Mouse (Mus musculus) hindbrain, embryonic 12.5 days (tissue): ENCODE data around the gene Pik3c2a. TPM values are rescaled to one million over a fixed set of nuclear protein-coding genes. Genes with fewer than 3 reads are reported as not detected.
A peak's percentile ranks its signal among the peaks of the same experiment; 100 is the strongest.

Experiments
- ATAC-seq: fragments of 200-750 bp; cut with Nextera tagmentation; 2 replicates; pipeline ENCODE4 v1.8.0; 2017; ENCODE audit warnings: moderate TSS enrichment; ENCODE audit not compliant: low FRiP score
- H3K27ac ChIP-seq: fragments of 300-500 bp; sonication (generic); 2 replicates; pipeline ENCODE4 v1.5.1; 2016; ENCODE audit warnings: mild to moderate bottlenecking
- H3K27me3 ChIP-seq: fragments of 300-500 bp; sonication (generic); 2 replicates; pipeline ENCODE4 v1.6.1; 2016; ENCODE audit warnings: mild to moderate bottlenecking
- H3K36me3 ChIP-seq: fragments of 300-500 bp; sonication (generic); 2 replicates; pipeline ENCODE4 v1.6.1; 2016; ENCODE audit warnings: mild to moderate bottlenecking
- H3K4me1 ChIP-seq: fragments of 300-500 bp; sonication (generic); 2 replicates; pipeline ENCODE4 v1.6.1; 2016
- H3K4me2 ChIP-seq: fragments of 300-500 bp; sonication (generic); replicated peaks from 2 replicates; pipeline ENCODE4 v1.6.1; 2016; ENCODE audit warnings: mild to moderate bottlenecking
- H3K4me3 ChIP-seq: fragments of 300-500 bp; sonication (generic); 2 replicates; pipeline ENCODE4 v1.5.1; 2016; ENCODE audit warnings: mild to moderate bottlenecking
- H3K9ac ChIP-seq: fragments of 300-500 bp; sonication (generic); 2 replicates; pipeline ENCODE4 v1.6.1; 2016; ENCODE audit warnings: mild to moderate bottlenecking, moderate library complexity
- H3K9me3 ChIP-seq: fragments of 300-500 bp; sonication (generic); replicated peaks from 2 replicates; pipeline ENCODE4 v1.6.1; 2016; ENCODE audit warnings: mild to moderate bottlenecking
- WGBS: fragments of 180-500 bp; shearing (Covaris S2); methylation state at CpG from one replicate; pipeline ENCODE4 v1.1.7; 2016; 5-methylcytosine and 5-hydroxymethylcytosine counted together
- polyA plus RNA-seq: library from polyadenylated mRNA; unstranded; fragments of >200 nt; fragmentation: Nextera tagmentation; extraction: Ambion mirVana; gene quantifications from 2 replicates; pipeline ENCODE4 v1.2.1, GENCODE M21; 2016

The Pik3c2a gene
- polyA plus RNA-seq, 1 experiment from 2014 or later: 27.9 TPM

DNA sequence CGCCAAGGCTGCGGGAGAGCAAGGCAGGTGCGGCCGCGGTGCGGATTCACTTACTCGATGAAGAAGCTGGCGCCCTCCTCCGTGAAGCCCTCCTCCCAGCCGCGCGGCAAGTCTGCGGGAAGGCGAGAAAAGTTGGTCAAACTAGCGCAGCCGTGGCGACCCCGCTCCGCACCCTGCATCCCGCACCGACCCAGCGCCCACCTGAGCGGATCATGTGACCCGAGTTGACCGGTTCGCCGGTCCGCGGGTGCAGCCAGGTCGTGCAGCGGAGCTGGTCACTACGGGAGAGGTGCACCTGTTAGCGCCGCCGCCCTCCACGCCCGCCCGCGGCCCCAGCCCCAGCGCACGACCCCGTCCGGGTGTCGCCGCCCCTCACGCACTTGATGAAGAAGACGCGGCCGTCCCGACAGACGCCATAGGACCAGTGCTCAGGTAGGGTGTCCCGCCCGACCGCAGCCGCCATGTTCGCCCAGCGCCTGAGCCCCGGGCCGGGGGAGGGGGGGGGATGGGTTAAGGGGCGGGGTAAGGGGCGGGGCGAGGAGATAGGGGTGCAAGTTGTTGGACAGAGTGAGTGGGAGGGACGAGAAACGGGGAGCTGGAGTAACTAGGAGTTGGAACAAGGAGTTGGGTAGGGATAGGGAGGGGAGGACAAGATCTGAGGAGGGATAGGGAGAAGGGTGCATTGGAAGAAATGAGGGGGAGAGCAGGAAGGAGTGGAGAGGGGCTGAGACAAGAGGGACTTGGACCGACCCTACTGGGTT, 135.2 kb downstream of the Pik3c2a start, which contains the start of gene Plekha7:
Plekha7 (minus strand) TSS at position 506 of the 761 bp plus-strand sequence.
- Histone ChIP-seq H3K4me2 (peak within 1 kb of the TSS; percentile 100), H3K36me3 (no peaks in the 10 kb centered on the region), H3K9ac (peak within 1 kb of the TSS; percentile 71), H3K27ac (peak within 1 kb of the TSS; percentile 60), H3K4me3 (peak within 1 kb of the TSS; percentile 78), H3K9me3 (no peaks in the 10 kb centered on the region), H3K27me3 (peaks cover 26% of the 10 kb centered on the region), H3K4me1 (peaks cover 24% of the 10 kb centered on the region)
- WGBS: under 1% methylated on average over 64 of the region's 65 CpGs
- peak; percentile 73 for ATAC-seq

DNA sequence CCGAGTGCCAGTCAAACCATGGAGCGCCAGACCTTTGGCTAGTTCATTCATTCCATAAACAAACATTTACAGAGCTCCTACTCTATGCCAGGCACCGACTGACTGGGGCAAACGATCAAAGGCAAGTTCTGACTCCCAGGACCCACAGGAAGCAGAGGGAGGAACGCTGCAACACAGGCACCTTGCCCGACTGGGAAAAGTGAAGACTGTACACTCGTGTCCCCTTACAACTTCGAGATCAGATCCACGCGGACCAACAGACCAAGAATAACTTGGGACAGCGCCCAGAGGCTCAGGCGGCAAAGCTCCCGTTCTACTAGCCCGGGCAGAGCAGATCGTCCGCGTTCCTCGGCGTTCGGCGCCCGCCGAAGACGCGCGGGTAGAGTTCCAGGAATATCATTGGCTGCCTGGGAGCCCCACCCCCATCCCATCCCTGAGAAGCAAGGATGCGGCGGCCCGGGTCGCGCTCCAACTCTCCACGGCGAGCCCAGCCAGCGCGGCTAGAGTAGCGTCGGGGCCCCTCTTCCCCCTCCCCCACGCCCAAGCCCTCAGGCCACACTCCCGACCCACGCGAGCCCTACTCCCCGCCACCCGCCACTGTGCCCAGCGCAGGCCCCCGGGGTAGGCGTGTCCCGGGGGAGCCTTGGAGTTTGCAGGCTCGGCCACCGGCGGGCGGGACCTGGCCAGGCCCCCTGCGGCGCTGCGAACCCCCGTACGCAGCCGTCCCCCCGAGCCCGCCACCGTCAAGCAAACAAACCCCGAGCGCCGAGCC, 136.0 kb downstream of the Pik3c2a start:
- Histone ChIP-seq H3K27ac (0 out of 2 replicates have a peak overlapping the region, but pooled peaks have one; percentile 40), H3K4me1 (peaks cover 24% of the 10 kb centered on the region), H3K9me3 (no peaks in the 10 kb centered on the region), H3K4me2 (peak overlapping the region; percentile 100), H3K36me3 (no peaks in the 10 kb centered on the region), H3K9ac (peak overlapping the region; percentile 71), H3K27me3 (peaks cover 26% of the 10 kb centered on the region), H3K4me3 (peak overlapping the region; percentile 78)
- peak; percentile 87 for ATAC-seq
- under 1% methylated on average over 63 of the region's 63 CpGs for WGBS

DNA sequence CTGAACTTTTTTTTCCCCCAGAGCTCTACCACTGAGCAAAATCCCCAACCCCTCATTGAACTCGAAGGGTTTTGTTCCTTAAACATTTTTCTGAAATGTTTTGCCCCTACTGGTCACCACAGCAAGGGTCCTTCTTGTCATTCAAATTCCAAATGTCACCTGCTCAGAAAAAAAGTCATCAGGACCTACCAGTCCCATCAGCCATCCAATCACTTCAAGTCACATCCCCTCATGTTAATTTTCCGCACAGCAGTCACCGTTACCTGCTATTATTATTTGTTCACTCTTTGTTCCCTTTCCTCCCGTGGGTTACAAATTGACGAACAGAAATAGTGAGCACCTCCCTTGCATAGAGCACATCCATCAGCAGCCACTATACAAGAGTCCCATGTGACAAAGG, 136.6 kb downstream of the Pik3c2a start:
- Histone ChIP-seq H3K27ac (no peak overlapping the region), H3K4me2 (peak overlapping the region; percentile 100), H3K4me1 (peaks cover 24% of the 10 kb centered on the region), H3K9ac (0 out of 2 replicates have a peak overlapping the region, but pooled peaks have one; percentile 35), H3K9me3 (no peaks in the 10 kb centered on the region), H3K36me3 (no peaks in the 10 kb centered on the region), H3K4me3 (peak overlapping the region; percentile 78), H3K27me3 (peaks cover 26% of the 10 kb centered on the region)
- ATAC-seq: no peak
- 7% methylated on average over 5 of the region's 5 CpGs for WGBS

DNA sequence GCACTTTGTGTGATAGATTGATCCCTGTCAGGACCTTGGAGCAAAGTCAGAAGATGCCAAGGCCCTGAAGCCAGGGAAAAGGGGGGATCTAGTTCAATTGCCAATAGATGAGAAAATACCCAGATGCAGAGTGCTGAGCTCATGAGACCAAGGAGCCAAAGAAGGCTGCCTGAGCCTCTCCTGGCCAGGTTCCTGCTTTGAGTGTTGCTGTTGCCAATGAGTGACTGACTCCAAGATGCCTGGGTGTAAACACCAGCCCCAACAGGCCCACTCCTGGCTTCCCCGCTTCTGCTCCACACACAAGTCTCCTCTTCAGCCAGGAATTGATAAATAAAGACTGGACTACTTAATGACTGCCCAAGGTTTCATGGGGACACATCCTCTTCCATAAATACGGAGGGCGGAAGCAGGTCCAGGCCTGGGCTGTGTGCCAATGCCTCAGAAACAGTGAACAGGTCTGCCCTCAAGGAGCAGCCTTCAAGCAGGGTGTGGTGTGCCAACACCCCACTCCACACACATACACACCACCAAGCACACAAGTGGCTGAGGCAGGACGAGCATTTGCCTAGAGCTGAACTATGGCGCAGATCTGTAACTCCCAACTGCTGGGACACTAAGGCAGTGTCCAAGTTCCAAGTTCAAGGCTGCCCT, 141.5 kb downstream of the Pik3c2a start:
- Histone ChIP-seq H3K36me3 (no peaks in the 10 kb centered on the region), H3K9ac (no peak overlapping the region), H3K27me3 (peaks cover 12% of the 10 kb centered on the region; the same call in 1 of the 2 replicates), H3K9me3 (no peaks in the 10 kb centered on the region), H3K4me1 (peaks cover 7% of the 10 kb centered on the region; the same call in 1 of the 2 replicates), H3K4me3 (no peak overlapping the region), H3K27ac (no peak overlapping the region), H3K4me2 (no peak overlapping the region)
- 92% methylated on average over 5 of the region's 5 CpGs for WGBS
- no peak for ATAC-seq

DNA sequence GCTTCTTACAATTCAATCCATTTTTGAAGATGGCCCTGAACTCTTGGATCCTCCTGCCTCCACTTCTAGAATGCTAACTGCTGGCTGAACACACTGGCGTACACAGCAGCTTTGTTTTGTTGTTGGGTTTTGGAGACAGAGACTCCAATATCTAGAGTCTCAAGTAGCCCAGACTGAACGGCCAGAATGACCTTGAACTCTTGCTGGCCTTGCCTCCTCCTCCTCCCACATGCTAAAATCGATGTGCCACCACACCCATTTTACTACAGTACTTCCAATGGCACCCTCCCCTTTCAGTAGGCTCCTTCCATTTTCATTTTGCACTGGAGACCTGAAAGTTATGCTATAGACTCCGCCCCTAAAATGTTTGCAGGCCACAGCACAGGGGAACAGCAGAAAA, 142.1 kb downstream of the Pik3c2a start:
- Histone ChIP-seq H3K4me2 (no peak overlapping the region), H3K4me1 (peaks cover 5% of the 10 kb centered on the region; the same call in 1 of the 2 replicates), H3K27ac (no peak overlapping the region), H3K9me3 (no peaks in the 10 kb centered on the region), H3K4me3 (no peak overlapping the region), H3K9ac (no peak overlapping the region), H3K36me3 (no peaks in the 10 kb centered on the region), H3K27me3 (peaks cover 5% of the 10 kb centered on the region; the same call in 1 of the 2 replicates)
- 91% methylated on average over 4 of the region's 4 CpGs for WGBS
- no peak for ATAC-seq

DNA sequence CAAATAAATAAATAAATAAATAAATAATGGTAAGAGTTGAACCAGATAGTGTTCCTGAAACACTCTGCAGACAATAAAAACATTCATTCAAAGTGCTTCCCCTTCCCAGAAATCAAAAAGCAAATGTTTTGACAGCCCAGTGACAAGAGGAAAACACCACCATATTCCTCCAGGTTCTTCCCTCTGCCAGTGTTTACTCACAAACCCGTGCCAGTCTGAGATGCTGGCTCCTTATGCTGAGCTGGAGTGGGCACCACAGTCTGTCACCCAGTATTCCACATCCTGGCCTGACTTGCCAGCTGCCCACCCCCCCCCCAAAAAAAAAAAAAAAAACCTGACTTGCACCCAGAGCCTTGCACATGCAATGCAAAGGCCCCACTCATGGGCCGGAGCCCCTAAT, 144.4 kb downstream of the Pik3c2a start:
- ATAC-seq: no peak
- H3K9me3 ChIP-seq: no peaks in the 10 kb centered on the region
- H3K4me2 ChIP-seq: no peak overlapping the region
- H3K36me3 ChIP-seq: no peaks in the 10 kb centered on the region
- H3K27me3 ChIP-seq: no peaks in the 10 kb centered on the region
- H3K27ac ChIP-seq: no peak overlapping the region
- peaks cover 11% of the 10 kb centered on the region; the same call in 1 of the 2 replicates for H3K4me1 ChIP-seq
- no peak overlapping the region for H3K9ac ChIP-seq
- H3K4me3 ChIP-seq: no peak overlapping the region
- 90% methylated on average over 2 of the region's 2 CpGs for WGBS

DNA sequence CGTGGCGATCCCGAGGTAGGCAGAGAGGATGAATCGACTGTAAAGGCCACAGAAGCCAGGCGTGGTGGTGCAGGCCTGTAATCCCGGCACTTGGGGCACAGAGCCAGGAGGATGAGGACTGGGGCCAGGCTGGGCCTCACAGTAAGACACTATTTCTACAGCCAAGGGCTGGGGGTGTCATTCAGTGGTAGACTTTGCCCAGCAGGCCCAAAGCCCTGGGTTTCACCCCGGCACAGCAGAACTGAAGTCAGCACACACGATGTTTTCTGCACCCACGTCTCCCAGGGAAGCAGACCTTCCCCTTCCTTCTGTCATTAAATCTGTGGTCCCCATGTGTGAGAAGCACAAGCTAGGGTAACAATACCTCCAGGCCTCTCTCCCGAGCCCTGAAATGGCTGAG, 144.9 kb downstream of the Pik3c2a start:
- no peak for ATAC-seq
- Histone ChIP-seq H3K4me2 (no peak overlapping the region), H3K9me3 (no peaks in the 10 kb centered on the region), H3K27ac (no peak overlapping the region), H3K4me3 (no peak overlapping the region), H3K27me3 (no peaks in the 10 kb centered on the region), H3K36me3 (no peaks in the 10 kb centered on the region), H3K4me1 (peaks cover 11% of the 10 kb centered on the region; the same call in 1 of the 2 replicates), H3K9ac (no peak overlapping the region)
- WGBS: 80% methylated on average over 10 of the region's 10 CpGs

DNA sequence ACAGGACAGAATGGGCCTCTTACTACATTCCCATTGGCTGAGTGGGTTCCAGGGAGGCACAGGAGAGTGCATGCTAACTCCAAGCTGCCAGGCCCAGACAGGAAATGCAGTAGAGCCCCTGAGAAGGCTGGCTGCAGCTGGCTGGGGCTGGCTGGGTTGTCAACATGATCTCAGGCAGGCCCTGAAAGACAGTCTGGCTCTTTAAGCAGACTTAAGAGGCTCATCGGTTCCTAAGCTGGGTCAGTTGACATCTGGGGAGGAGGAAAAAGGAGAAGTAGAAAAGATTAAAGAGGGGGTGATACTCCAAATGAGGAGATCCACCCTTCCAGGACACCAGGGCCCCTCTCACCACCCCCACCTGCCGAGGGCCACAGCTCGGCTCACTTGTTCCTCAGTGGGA, 148.3 kb downstream of the Pik3c2a start:
- no peaks in the 10 kb centered on the region for H3K36me3 ChIP-seq
- no peaks in the 10 kb centered on the region for H3K27me3 ChIP-seq
- peaks cover 11% of the 10 kb centered on the region; the same call in 1 of the 2 replicates for H3K4me1 ChIP-seq
- H3K9me3 ChIP-seq: no peaks in the 10 kb centered on the region
- 71% methylated on average over 3 of the region's 3 CpGs for WGBS
- no peak overlapping the region for H3K4me2 ChIP-seq
- H3K27ac ChIP-seq: no peak overlapping the region
- no peak for ATAC-seq
- no peak overlapping the region for H3K4me3 ChIP-seq
- no peak overlapping the region for H3K9ac ChIP-seq

DNA sequence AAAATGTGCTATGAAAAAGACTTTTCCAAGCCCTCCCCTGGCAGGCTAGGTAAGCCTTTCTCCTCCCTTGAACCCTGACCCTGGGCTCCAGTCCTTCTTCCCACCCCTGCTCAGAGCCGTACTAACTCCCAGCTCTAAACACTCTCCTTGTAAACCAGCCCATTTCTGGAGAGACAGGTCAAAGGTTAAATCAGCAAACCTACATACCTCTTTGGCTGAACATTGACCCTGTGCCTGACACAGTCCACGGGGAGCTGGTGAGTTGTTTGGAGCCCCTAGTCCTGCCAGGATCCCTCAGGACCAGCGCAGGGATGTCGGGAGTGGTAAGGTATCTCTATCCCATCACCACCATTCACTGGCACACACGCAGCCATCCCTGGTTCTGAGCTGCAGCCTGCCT, 150.9 kb downstream of the Pik3c2a start:
- Histone ChIP-seq H3K9me3 (no peaks in the 10 kb centered on the region), H3K36me3 (no peaks in the 10 kb centered on the region), H3K4me3 (no peak overlapping the region), H3K4me1 (peaks cover 11% of the 10 kb centered on the region; the same call in 1 of the 2 replicates), H3K4me2 (no peak overlapping the region), H3K27me3 (no peaks in the 10 kb centered on the region), H3K27ac (no peak overlapping the region), H3K9ac (no peak overlapping the region)
- no peak for ATAC-seq
- WGBS: 41% methylated on average over 5 of the region's 5 CpGs

DNA sequence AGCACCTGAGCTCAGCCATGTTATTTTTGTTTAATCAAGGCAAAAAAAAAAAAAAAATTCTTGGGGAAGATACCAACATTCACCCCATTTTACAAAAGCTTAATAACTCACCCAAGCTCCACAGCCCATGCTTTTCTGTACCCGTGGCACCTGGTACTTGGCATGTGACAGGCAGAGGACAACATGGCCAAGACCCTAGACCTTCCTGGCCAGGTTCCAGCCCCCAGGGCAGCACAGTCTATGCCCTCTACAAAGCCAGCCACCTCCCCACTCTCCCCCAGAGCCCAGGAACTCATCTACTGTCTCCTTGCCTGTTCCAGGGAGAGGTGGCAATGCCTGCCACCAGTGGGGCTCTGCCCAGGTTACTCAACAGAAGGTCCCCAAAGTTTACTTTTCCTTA, 152.7 kb downstream of the Pik3c2a start:
- Histone ChIP-seq H3K27ac (no peak overlapping the region), H3K4me2 (no peak overlapping the region), H3K4me1 (peaks cover 19% of the 10 kb centered on the region; the same call in 1 of the 2 replicates), H3K4me3 (no peak overlapping the region), H3K27me3 (no peaks in the 10 kb centered on the region), H3K36me3 (no peaks in the 10 kb centered on the region), H3K9ac (no peak overlapping the region), H3K9me3 (no peaks in the 10 kb centered on the region)
- WGBS: 76% methylated on average over 1 of the region's 1 CpGs
- no peak for ATAC-seq

DNA sequence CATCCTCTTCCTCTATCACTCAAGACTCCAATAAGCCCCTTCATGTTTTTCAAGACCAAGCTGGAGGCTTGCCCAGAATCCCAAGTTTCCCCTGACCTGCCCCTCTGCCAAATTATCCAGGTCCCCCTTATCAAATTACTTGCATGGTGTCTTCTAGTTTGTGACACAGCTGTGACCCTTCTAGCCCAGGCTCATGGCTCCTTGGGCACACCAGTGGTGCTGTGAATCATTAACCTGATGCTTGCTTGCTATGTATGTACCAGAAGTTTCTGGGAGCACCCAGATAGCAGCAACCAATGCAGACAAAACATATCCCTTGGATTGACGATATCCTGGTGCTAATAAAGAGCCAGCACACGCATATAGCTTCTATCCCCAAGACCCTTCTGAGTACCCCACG, 154.3 kb downstream of the Pik3c2a start:
- H3K4me3 ChIP-seq: no peak overlapping the region
- no peak overlapping the region for H3K9ac ChIP-seq
- no peak for ATAC-seq
- H3K9me3 ChIP-seq: no peaks in the 10 kb centered on the region
- H3K27me3 ChIP-seq: no peaks in the 10 kb centered on the region
- no peaks in the 10 kb centered on the region for H3K36me3 ChIP-seq
- WGBS: 83% methylated on average over 3 of the region's 3 CpGs
- peaks cover 10% of the 10 kb centered on the region; the same call in 1 of the 2 replicates for H3K4me1 ChIP-seq
- H3K27ac ChIP-seq: no peak overlapping the region
- no peak overlapping the region for H3K4me2 ChIP-seq

DNA sequence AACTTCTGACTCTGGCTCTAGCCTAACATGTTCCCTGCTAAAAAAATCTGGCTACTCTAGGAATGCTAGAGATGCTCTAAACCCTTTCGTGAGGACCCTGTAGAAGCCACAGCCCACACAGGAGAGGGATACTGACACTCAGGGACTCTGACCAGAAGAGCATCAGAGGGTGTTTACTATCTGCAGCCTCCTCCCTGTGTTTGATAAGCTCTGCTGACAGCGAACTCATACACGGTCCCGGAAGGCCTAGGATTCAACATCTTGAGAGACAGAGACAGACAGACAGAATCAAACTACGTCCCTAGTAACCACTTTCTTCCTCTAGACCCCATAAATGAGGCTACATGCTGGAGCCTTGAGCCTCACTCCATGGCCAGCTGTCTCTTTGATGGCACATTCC, 155.3 kb downstream of the Pik3c2a start:
- H3K4me2 ChIP-seq: no peak overlapping the region
- no peak overlapping the region for H3K4me3 ChIP-seq
- H3K27me3 ChIP-seq: no peaks in the 10 kb centered on the region
- H3K4me1 ChIP-seq: peaks cover 20% of the 10 kb centered on the region
- no peaks in the 10 kb centered on the region for H3K9me3 ChIP-seq
- H3K36me3 ChIP-seq: no peaks in the 10 kb centered on the region
- 82% methylated on average over 5 of the region's 5 CpGs for WGBS
- ATAC-seq: no peak
- no peak overlapping the region for H3K27ac ChIP-seq
- H3K9ac ChIP-seq: no peak overlapping the region
